In the genomic region with DNA sequence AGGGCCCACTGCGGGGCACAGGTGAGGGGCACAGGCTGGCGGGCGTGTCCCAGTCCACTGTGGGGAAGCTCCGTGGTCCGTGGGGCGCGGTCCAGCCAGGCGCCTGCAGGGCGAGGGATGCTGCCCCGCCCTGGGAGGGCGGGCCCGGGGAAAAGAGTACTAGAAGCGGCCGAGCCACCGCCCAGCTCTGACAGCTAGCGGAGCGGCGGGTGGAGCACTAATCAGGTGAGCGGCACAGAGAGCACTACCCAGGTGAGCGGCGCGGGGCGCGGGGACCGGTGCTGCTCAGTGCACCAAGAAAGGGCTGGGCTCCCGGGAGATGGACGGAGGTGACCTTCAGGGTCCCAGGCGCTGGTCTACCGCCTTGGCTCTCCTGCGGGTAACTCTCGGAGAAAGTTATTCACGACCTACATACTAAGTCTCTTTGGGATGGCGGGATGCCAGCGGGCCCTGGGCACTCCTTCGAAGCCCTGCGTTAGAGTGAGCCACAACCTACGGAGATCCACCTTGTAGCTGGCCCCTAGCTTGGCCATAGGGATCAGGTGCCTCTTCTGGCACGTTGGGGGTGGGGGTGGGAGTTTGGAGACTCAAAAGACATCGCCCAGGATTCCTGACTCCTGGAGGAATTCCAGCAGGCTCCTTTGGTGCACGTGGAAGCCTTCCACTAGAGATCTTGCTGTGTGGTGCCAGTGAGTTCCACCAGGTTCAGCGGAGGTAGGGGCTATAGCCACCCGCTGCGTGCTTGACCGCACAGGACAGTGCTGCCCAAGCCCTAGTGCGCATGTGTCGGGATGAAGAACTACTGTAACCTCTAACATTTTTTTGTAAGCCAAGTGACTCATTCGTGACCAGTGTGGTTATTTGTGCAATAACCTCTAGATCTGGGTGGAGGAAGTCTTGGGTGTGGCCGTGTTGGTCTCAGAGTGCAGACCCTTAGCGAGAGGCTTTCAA, we compare ENCODE assay signal across 8 mouse cellular contexts. TPM values are rescaled to one million over a fixed set of nuclear protein-coding genes. Genes with fewer than 3 reads are reported as not detected.
A peak's percentile ranks its signal among the peaks of the same experiment; 100 is the strongest.
DNase-seq lines count a peak whose midpoint lies in the region; ATAC-seq and TF ChIP-seq lines count a peak whose summit lies in the region.

No protein-coding gene starts in this region.

- no peaks in the 10 kb centered on the region for H3K36me3 ChIP-seq in hindbrain, postnatal 0 days (ENCODE audit: insufficient read depth, low read length)
- H3K36me3 ChIP-seq in liver, embryonic 13.5 days: no peaks in the 10 kb centered on the region
- no peaks in the 10 kb centered on the region for H3K36me3 ChIP-seq in myocyte (ENCODE audit: control insufficient read depth, insufficient read depth)

- no peaks in the 10 kb centered on the region; the same call in 1 of the 2 replicates for H3K27me3 ChIP-seq in cerebellum, adult 2 months (ENCODE audit: control insufficient read depth, insufficient read depth, low read length)
- peaks cover 5% of the 10 kb centered on the region; the same call in 1 of the 2 replicates for H3K27me3 ChIP-seq in hindbrain, postnatal 0 days (ENCODE audit: insufficient read depth, low read length)
- H3K27me3 ChIP-seq in liver, embryonic 13.5 days: peaks cover 54% of the 10 kb centered on the region
- H3K27me3 ChIP-seq in myocyte (ENCODE audit: control insufficient read depth, insufficient read depth, insufficient read length): no peaks in the 10 kb centered on the region

- H3K9ac ChIP-seq in hindbrain, postnatal 0 days (replicated peaks; ENCODE audit: low read length): no peak overlapping the region; the same call in 1 of the 2 replicates
- H3K9ac ChIP-seq in liver, embryonic 13.5 days: peak overlapping the region; percentile 36

- H3K4me2 ChIP-seq in hindbrain, postnatal 0 days (ENCODE audit: low read depth, low read length): peak overlapping the region; percentile 69
- H3K4me2 ChIP-seq in liver, embryonic 13.5 days: peak overlapping the region; percentile 64
- peak overlapping the region; percentile 85 for H3K4me2 ChIP-seq in myocyte (ENCODE audit: low read depth)

- no peak for TF ChIP-seq CTCF in cerebellum, adult 2 months (IDR thresholded peaks at IDR 0.05; ENCODE audit: borderline replicate concordance, insufficient read depth, low read depth, low read length)
- no peak for TF ChIP-seq CTCF in hindbrain, postnatal 0 days (IDR thresholded peaks at IDR 0.05; ENCODE audit: low read depth)

- H3K9me3 ChIP-seq in hindbrain, postnatal 0 days (ENCODE audit: low read length): no peaks in the 10 kb centered on the region
- H3K9me3 ChIP-seq in liver, embryonic 13.5 days (replicated peaks): no peaks in the 10 kb centered on the region

- 0 out of 2 replicates have a peak, but pooled peaks cover 6% of the 10 kb centered on the region for H3K4me1 ChIP-seq in cerebellum, adult 2 months (ENCODE audit: control insufficient read depth, insufficient read depth, low read length)
- H3K4me1 ChIP-seq in hindbrain, postnatal 0 days (ENCODE audit: insufficient read depth, low read length): peaks cover 13% of the 10 kb centered on the region
- H3K4me1 ChIP-seq in liver, embryonic 13.5 days (replicated peaks): peaks cover 21% of the 10 kb centered on the region

- DNase-seq in cerebellum, adult 2 months: peak; percentile 11 to 20
- DNase-seq in cerebellum, postnatal 4 days (ENCODE audit: low spot score in 2 of 2): no peak
- peak; percentile 71 to 77 for DNase-seq in adrenal gland, postnatal 36 days
- peak; percentile 41 for DNase-seq in gastrocnemius, postnatal 10 days
- peak; percentile 10 for DNase-seq in hindbrain, postnatal 0 days (ENCODE audit: low spot score)
- peak; percentile 61 for DNase-seq in liver, embryonic 13.5 days
- no peak for DNase-seq in layer of hippocampus, postnatal 36 days

- ATAC-seq in hindbrain, postnatal 0 days: peak; percentile 41; the same call in 1 of the 2 replicates
- ATAC-seq in liver, embryonic 13.5 days (ENCODE audit: low read depth): peak; percentile 85

- TF ChIP-seq POLR2A in cerebellum, adult 2 months (IDR thresholded peaks at IDR 0.05; ENCODE audit: borderline replicate concordance, insufficient read depth, low read length): no peak
- peak; percentile 83 for TF ChIP-seq POLR2A in myocyte (IDR thresholded peaks at IDR 0.05; ENCODE audit: insufficient read length, low read depth)

- H3K79me2 ChIP-seq in myocyte (ENCODE audit: control insufficient read depth, insufficient read depth): peaks cover 46% of the 10 kb centered on the region

- WGBS in cerebellum, adult 2 months: 15% methylated on average over 49 of the region's 49 CpGs
- WGBS in hindbrain, postnatal 0 days: 16% methylated on average over 39 of the region's 49 CpGs
- 7% methylated on average over 49 of the region's 49 CpGs for WGBS in liver, embryonic 13.5 days (ENCODE audit: insufficient replicate concordance)

- H3K27ac ChIP-seq in cerebellum, adult 2 months (ENCODE audit: insufficient read depth, low read length): no peak overlapping the region
- no peak overlapping the region for H3K27ac ChIP-seq in hindbrain, postnatal 0 days
- H3K27ac ChIP-seq in liver, embryonic 13.5 days: no peak overlapping the region

- peak overlapping the region; percentile 30 for H3K4me3 ChIP-seq in cerebellum, adult 2 months (replicated peaks; ENCODE audit: insufficient read depth, low read depth, low read length)
- peak overlapping the region; percentile 31 for H3K4me3 ChIP-seq in hindbrain, postnatal 0 days (ENCODE audit: low read length)
- H3K4me3 ChIP-seq in liver, embryonic 13.5 days (replicated peaks): peak overlapping the region; percentile 44
- peak overlapping the region; percentile 62 for H3K4me3 ChIP-seq in myocyte

- H3ac ChIP-seq in myocyte (ENCODE audit: control insufficient read depth, insufficient read length): peak overlapping the region; percentile 5

TF ChIP-seq in myocyte, 11 proteins besides CTCF, POLR2A, EP300 and RAD21:
- no peak for TF ChIP-seq TCF12 (IDR thresholded peaks at IDR 0.05; ENCODE audit: insufficient read depth, poor library complexity, severe bottlenecking)
- TF ChIP-seq MYOD1 (IDR thresholded peaks at IDR 0.05; ENCODE audit: control insufficient read depth in 1 of 3, insufficient read length in 2 of 3, low read depth in 2 of 3): peak in 1 of 3 experiments; percentile 66
- no peak for TF ChIP-seq SRF (IDR thresholded peaks at IDR 0.05; ENCODE audit: control insufficient read depth, insufficient read length, low read depth)
- TF ChIP-seq MAX (IDR thresholded peaks at IDR 0.05; ENCODE audit: low read depth): no peak
- TF ChIP-seq E2F4 (IDR thresholded peaks at IDR 0.05; ENCODE audit: insufficient read depth): no peak
- no peak for TF ChIP-seq USF1 (IDR thresholded peaks at IDR 0.05; ENCODE audit: low read depth)
- TF ChIP-seq REST (IDR thresholded peaks at IDR 0.05; ENCODE audit: insufficient read depth, insufficient read length): no peak
- no peak for TF ChIP-seq TCF3 (IDR thresholded peaks at IDR 0.05; ENCODE audit: insufficient read length, low read depth)
- TF ChIP-seq POLR2AphosphoS2 (IDR thresholded peaks at IDR 0.05; ENCODE audit: insufficient read length, low read depth): peak; percentile 89
- peak; percentile 99 for TF ChIP-seq CEBPB (IDR thresholded peaks at IDR 0.05; ENCODE audit: insufficient read depth, poor library complexity, severe bottlenecking)
- peak in 1 of 3 experiments; percentile 75 for TF ChIP-seq MYOG (IDR thresholded peaks at IDR 0.05; ENCODE audit: control insufficient read depth in 1 of 3, insufficient read depth in 1 of 3, insufficient read length in 2 of 3, low read depth in 2 of 3)

RNA-seq across cellular contexts. Expression of gene Lgals3, which starts 6.5 kb away (rescaled TPM):
- 3.7 and 4.7 TPM in 2 replicates for polyA plus RNA-seq in cerebellum, adult 2 months (2012; rRNA removed)
- total RNA-seq in adrenal gland, postnatal 36 days (2021): 10 to 100 TPM in 1 of 2 experiments, 1 to 10 TPM in 1; 9.5 to 16.2 TPM
- 1 to 10 TPM; 6.2 to 9.6 TPM for total RNA-seq in gastrocnemius, postnatal 10 days (2021)
- total RNA-seq in hindbrain, postnatal 0 days (2014; rRNA removed): 2.1 and 9.1 TPM in 2 replicates
- polyA plus RNA-seq in hindbrain, postnatal 0 days (2015; fragmentation: Nextera tagmentation; extraction: Ambion mirVana): 6.6 and 8.2 TPM in 2 replicates
- 17.6 and 20.3 TPM in 2 replicates for polyA plus RNA-seq in liver, embryonic 13.5 days (2015; fragmentation: Nextera tagmentation; extraction: Ambion mirVana)
- 525 TPM for polyA plus RNA-seq in myocyte (2012; fragmentation: generic; extraction: Trizol)
- 1 to 10 TPM in 1 of 2 experiments, under 1 TPM in 1; 0.62 to 1.4 TPM for total RNA-seq in layer of hippocampus, postnatal 36 days (2021)

RNA-seq across cellular contexts. Expression of gene Dlgap5, which starts 44.2 kb away (rescaled TPM):
- polyA plus RNA-seq in cerebellum, adult 2 months (2012; rRNA removed): 0.22 and 0.31 TPM in 2 replicates
- 1 to 10 TPM; 1.7 to 3.2 TPM for total RNA-seq in adrenal gland, postnatal 36 days (2021)
- total RNA-seq in gastrocnemius, postnatal 10 days (2021): 10 to 100 TPM in 1 of 2 experiments, 1 to 10 TPM in 1; 5.0 to 10.0 TPM
- total RNA-seq in hindbrain, postnatal 0 days (2014; rRNA removed): 6.3 and 10.0 TPM in 2 replicates
- 5.5 and 6.5 TPM in 2 replicates for polyA plus RNA-seq in hindbrain, postnatal 0 days (2015; fragmentation: Nextera tagmentation; extraction: Ambion mirVana)
- polyA plus RNA-seq in liver, embryonic 13.5 days (2015; fragmentation: Nextera tagmentation; extraction: Ambion mirVana): 58.4 and 66.0 TPM in 2 replicates
- polyA plus RNA-seq in myocyte (2012; fragmentation: generic; extraction: Trizol): 16.3 TPM
- total RNA-seq in layer of hippocampus, postnatal 36 days (2021): under 1 TPM; 0.37 to 0.86 TPM

Comparison
In these comparisons a context has a peak if more than half of its experiments do, and no peak if none do; other contexts are left out.
1. DNase-seq: peak in cerebellum, adult 2 months (2 of 2), adrenal gland, postnatal 36 days (2 of 2), gastrocnemius, postnatal 10 days (single experiment), hindbrain, postnatal 0 days (single experiment) and liver, embryonic 13.5 days (single experiment); none in cerebellum, postnatal 4 days (0 of 2) and layer of hippocampus, postnatal 36 days (0 of 2).
2. Peak in every context shown above with its lines, with median percentiles within 50 percentile points of each other: H3K4me3 ChIP-seq and H3K4me2 ChIP-seq.